Mouse (Mus musculus) embryo, embryonic 11 days (tissue): ENCODE results near the gene Tedc1.

Experiments used
- DNase-seq: peaks from one replicate; pipeline ENCODE4 v3.0.0-alpha.2; 2015

The Tedc1 gene

DNA sequence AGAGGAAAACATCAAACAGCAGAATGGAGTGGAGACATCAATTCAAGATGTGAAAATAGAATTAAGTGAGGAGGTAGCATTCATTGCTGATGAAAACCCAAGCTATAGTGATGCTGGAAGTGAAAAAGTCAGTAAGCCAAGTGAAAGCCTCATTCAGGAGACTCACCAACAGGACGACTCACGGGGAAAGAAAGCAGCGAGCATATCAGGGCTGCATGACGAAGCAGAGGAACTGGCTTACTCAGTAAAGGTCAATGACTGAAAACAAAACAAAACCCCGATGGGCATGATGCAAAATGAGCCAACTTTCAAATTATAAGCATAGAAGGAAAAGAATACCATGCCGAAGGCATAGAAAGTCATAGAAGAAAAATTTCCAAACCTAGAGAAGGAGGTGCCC lies 51.5 kb downstream of the Tedc1 start:
- no peak for DNase-seq

DNA sequence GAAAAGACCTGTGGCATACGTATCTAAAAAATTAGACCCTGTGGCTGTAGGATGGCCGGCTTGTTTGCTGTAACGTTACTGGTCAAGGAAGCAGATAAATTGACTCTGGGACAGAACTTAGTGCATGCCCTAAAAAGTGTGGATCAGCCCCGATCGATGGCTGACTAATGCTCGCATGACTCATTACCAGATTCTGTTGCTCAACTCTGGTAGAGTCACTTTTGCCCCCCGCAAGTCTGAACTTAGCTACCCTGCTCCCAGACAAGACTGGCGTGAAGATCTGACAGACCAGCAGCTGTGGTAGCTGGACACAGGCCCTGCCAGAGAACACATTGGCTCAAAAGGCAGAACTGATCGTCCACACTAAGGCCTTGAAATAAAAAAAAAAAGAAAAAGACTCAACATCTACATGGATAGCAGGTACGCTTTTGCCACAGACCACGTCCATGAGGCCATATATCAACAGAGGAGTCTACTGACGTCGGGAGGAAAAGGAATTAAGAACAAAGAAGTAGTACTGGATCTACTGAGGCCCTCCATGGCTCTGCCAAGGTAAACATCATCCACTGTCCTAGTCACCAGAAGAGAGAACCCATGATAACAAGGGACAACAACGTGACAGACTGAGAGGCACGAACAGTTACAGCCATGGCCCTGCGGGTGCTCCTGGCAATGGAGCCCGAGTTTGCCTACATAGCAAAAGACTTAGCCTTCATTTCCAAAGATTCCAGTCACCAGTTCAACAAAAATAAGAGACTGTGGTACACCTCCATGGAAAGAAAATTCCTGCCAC lies 54.6 kb downstream of the Tedc1 start:
- DNase-seq, result no peak

- DNase-seq, result no peak
Measured at GRCm38 (mm10) chr12:113211772-113212171, 55.6 kb downstream of the Tedc1 start.

GRCm38 (mm10) chr12:113212326-113212924 lies 56.2 kb downstream of the Tedc1 start:
- DNase-seq, result no peak

- no peak for DNase-seq
Measured at GRCm38 (mm10) chr12:113213226-113213625, 57.0 kb downstream of the Tedc1 start.

DNA sequence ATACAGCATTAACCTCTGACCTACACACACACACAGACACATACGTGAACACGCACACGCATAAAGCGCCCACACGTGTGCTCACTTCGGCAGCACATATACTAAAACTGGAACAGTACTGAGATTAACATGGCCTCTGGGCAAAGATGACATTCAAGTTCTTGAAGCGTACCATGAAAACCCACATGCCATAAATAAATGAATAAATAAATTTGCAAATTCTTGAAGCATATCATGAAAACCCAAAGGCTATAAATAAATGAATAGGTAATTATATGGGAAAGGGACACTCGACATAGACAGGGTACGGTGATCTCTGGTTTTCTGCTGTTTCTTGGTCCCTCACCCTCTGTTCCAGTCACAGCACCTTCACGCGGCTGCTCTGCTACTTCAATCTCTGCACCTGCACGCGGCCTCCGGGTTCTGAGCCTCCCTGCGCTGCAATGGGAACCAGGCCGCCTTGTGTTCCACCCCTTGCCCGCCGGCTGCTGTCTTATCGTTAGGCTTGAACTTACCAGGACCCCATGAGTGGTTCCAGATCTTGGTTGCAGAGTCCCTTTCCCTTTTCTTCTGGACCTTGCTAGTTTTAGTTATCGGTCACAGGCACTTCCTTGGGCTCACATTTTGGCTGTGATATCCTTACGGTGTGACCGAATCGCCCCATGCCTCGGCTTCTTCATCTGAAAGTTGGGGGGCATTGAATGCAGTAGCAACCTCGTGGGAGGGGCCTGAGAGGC lies 58.0 kb downstream of the Tedc1 start:
- no peak for DNase-seq

DNA sequence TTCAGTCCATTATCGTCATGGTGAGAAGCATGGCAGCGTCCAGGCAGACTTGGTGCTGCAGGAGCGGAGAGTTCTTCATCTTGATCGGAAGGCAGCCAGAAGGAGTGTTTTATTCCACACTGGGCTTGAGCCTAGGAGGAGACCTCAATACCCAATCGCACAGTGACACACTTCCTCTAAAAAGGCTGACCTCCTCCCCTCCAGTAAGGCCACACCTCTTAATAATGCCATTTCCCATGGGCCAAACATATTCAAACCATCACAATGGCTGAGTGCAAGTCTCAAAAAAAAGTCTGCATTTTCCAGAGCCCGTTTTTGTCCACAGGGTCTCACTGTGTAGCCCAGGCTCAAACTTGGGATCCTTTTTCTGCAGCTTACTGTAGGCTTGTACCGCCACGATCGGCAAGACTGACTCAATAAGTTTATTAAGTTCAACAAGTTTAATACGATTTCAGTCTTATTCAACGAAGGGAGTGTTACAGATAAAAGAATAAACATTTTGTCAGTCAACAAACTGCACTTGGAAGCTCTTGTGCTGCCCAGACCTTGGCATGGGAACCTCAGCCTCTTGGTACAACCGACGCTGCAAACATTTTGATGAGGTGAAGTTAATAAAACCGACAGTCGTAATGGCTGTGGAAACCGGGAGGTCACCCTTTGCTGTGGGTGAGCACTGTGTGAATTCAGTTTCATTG lies 58.9 kb downstream of the Tedc1 start:
- DNase-seq, result no peak
